Mouse (Mus musculus) activated CD4-positive, CD25-positive, alpha-beta regulatory T cell, adult 4 months (primary cell): ENCODE results near the gene Abl2. TPM values are rescaled to one million over a fixed set of nuclear protein-coding genes. Genes with fewer than 3 reads are reported as not detected.

Source experiments
- ATAC-seq: one replicate; pipeline ENCODE4 v1.8.0; 2017
- polyA plus RNA-seq, 2 experiments: library from polyadenylated mRNA; unstranded; fragments of 100-300 nt; shearing (Covaris generic); gene quantifications; one replicate each; pipeline ENCODE4 v1.2.1; 2017

Gene Abl2
- polyA plus RNA-seq, 2 experiments from 2014 or later: 3.3 TPM

DNA sequence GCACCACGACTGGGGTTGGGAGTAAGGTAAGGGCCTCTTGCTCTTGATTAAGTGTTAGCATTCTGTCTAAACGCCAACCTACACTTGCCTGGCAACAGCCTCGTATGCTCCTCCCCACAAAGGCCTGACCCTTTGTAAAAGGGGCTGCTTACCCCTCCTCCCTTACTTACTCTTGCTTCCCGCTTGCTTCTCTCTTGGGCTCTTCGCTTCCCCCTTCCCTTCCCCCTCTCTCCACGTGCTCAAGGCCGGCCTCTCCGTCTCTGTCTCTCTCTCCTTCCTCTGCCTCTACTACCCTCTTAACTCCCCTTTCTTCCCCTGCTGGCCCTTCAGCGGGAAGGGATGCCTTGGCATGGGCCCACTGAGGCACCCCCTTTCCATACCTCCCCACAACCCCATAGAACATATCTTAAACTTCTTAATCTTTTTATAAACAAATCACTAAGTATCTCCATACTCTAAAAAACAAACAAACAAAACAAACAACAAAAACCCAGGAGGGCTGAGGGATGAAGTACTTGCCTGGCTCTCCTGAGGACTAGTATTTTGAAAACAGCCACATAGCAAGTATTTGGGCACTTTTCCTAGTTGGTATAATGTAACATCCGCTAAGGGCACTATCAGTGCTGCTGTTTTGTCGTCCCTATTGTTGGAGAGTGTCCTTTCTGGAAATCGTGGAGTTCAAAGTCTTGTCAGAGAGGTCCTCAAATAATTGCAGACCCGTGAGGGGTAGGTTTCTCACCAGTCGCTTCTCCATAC, 114.3 kb downstream of the Abl2 start:
- no peak for ATAC-seq

DNA sequence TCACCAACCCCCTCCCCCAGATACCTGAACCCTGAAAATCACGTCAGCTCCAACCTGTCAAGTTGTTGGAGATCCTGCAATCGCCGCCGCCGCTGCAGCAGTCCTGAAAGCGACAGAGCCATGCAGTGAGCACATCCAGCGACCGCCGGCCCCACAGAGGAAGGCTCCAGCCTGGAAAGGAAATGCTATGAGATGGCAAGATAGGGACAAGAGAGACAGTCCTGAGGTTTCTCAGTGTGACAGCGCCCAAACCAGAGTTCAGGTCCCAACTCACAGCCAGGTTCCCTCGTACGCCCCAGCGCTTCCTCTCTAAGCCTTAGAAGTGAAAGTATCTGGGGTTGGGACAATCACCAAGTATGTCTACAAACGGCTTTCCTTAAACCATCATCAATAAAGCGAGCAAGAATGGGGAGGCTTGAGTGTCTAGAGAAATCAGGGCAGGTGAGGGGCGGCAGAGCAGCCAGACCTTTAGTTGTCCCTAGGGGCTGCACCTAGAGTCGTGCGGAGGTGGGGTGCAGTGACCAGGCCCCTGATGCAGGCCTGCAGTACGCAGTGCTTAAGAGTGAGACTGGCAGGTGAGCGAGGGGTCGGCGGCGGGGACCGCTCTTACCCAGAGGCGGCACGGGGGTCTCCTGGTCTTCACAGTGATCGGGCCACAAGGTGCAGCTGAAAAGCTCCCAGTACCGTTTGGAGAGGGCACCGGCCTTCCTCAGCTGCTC, 115.0 kb downstream of the Abl2 start:
- ATAC-seq: peak; percentile 37

DNA sequence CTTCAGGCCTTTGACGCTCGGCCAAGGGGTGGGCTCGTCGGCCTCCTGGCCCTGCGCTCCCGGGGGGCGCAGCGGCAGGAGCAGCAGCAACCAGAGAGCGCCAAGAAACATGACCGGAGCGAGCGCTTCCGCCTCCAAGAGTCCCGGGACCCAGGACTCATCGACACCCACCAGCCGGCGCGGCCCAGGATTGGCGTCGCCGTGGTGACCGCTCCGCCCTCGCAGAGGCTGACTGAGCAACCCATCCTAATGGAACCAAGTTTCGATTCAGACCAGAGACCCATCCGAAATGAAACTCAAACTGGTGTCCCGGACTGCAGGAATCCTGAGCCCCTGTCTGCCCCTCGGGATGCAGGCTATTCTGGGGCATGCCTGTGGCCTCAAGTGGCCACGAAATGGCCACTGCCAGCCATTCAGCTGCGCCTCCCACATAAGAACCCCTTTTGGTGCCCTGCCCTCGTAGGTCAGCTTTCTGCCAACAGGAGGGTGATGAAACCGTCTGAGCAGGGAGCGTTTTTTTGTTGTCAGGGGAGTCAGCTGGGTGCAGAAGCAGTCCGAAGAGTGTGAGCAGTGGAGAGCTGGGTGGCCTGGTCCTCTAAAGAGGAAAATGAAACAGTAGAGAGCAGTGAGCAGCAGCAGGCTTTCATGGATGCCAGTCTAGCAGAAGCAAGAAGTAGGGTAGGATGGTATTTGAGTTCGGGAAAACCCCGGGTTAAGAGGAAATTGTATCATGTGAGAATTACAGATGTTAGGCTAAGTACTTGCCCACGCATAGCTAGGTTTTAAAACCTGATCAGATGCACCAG, 115.8 kb downstream of the Abl2 start, which contains the start of gene Tor3a:
Tor3a (minus strand) TSS at position 162 of the 806 bp plus-strand sequence.
- peak; percentile 74 for ATAC-seq

DNA sequence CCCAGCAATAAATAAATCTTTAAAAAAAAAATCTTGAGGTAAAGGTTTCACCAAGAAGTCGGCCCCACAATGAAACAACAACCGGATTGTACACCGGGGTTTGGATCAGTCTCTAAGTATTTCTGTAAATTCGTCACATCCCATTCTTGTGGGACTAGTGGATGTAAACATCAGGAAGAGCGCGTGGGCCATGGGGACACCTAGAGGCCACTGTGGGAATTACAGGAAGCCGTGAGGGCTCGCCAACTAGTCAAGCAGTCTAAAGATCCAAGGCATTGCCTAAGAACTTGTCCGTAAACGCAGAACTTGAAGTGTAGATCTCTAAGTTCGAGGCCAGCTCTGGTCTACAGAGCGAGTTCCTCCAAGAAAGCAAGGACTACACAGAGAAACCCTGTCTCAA, 117.6 kb downstream of the Abl2 start:
- ATAC-seq: no peak

DNA sequence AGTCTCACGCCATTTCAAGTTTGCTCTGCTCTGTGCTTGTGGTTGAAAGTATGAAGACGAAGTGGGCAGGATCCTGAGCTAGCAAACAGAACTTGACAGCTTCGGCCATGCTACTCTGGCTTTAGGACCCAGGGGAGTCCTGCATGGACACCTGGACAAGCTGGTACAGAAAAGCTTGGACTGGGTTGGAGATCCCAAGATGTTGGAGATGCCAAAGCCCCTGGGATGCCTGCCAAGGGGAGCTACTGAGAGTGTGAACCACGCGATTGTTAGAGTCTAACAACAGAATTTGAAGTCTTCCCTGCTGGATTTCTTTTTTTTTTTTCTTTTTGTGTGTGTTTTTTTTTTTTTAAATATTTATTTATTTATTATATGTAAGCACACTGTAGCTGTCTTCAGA, 118.0 kb downstream of the Abl2 start:
- ATAC-seq: no peak

DNA sequence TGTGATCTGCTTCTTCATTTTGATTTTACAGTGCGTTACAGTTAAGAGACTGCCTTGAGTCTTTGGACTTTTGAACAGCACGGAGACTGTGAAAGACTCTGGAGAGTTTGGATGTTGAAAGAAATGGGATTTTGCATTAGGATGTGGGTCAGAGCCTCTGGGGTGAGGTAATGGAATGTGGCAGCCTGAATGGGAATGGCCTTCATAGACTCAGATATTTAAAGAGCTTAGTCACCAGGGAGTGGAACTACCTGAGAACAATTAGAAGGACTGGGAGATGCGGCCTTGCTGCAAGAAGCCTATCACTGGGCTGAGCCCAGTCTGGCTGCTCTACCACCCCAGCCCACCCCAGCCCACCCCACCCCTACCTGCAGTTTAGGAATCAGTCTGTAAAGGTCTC, 118.6 kb downstream of the Abl2 start:
- no peak for ATAC-seq

DNA sequence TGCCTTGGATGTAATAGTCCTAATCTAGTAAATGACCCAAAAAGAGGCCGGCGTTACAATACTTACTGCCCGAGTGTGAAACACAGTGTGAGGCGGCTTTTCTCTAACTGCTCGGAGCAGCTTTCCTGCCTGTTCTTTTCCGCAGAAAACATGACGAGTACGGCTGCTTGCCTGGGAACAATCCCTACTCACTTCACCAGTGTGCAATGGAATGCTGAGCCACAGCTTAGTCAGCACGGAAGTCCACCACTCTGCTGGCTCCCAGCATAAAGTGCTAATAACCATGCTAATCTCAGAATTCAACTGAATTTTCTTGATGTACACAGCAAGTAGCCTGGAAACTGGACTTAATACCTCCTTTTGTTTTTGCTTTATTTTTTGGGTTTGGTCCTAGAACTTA, 121.0 kb downstream of the Abl2 start:
- no peak for ATAC-seq

DNA sequence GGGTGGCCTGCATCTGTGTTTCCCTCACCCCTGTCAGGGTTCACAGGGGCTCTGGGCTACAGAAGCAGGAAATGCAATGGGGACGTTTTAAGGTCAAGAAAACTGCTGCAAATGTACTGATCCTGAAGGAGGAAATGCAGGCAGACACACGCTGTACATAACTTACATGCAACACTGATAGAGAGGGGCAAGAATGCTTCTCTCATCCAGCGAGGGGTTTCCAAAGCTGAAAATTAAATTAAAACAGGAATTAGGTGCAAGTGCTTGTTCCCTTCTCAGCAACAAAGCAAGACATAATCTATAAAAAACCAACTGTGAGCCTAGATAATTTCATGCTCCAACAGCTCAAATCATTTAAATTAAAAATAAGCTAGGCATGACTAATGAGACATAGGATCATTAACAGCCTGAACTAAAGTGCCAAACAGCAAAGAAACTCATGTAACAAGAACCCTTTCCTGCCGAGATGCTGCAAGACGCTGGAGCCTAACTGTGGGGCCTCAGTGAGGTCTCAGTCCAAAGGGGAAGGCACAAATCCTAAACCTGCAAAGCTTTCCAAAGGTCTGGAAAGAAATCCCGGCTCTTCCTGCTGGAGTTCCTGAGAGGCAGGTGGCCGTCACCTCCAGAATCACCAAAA, 127.6 kb downstream of the Abl2 start:
- no peak for ATAC-seq

Other genes with a start within 250 kb of the Abl2 start
- gene Nphs2, start 248.1 kb upstream of the Abl2 start, polyA plus RNA-seq: not detected
- 1,000 to 10,000 TPM; 2,495 to 3,349 TPM for gene Gm2000, start 192.7 kb upstream of the Abl2 start, polyA plus RNA-seq
- gene Axdnd1, start 137.6 kb upstream of the Abl2 start, polyA plus RNA-seq: not detected
- gene Soat1, start 84.5 kb upstream of the Abl2 start, polyA plus RNA-seq: 10 to 100 TPM; 44.4 to 50.5 TPM
- gene Gm10031, start 34.8 kb upstream of the Abl2 start, polyA plus RNA-seq: 1 to 10 TPM; 2.4 to 5.2 TPM
- gene Tor3a, start 115.6 kb downstream of the Abl2 start, polyA plus RNA-seq: 10 to 100 TPM; 21.6 to 22.8 TPM
- gene Fam20b, start 160.3 kb downstream of the Abl2 start, polyA plus RNA-seq: 10 to 100 TPM; 11.2 to 12.4 TPM